Comparison of ENCODE assay signal across 17 mouse cellular contexts in genomic region chr11:118003176-118003575, GRCm38 (mm10). TPM values are rescaled to one million over a fixed set of nuclear protein-coding genes. Genes with fewer than 3 reads are reported as not detected.
DNase-seq lines count a peak whose midpoint lies in the region; ATAC-seq lines count a peak whose summit lies in the region.
"Had no signal": no experiment of that assay in that cellular context is flagged by ENCODE, and none has a peak within 500 bp of the region (broad histone marks: within the 10 kb centered on the region; RNA-seq: fewer than 3 reads in every experiment).

No protein-coding gene starts in this region.

- no peak overlapping the region for H3K4me2 ChIP-seq in embryonic facial prominence, embryonic 13.5 days
- no peak overlapping the region for H3K4me2 ChIP-seq in kidney, embryonic 16.5 days (replicated peaks; ENCODE audit: low read depth, low read length)
- H3K4me2 ChIP-seq: hindbrain, embryonic 15.5 days; lung, embryonic 14.5 days had no signal

- no peak for DNase-seq in embryonic facial prominence, embryonic 10.5 days (ENCODE audit: low spot score)
- DNase-seq in kidney, adult 8-10 months, result no peak
- DNase-seq in 3134 (ENCODE audit: extremely low read depth, insufficient read length, low spot score), result peak; percentile 81
- peak; percentile 57 for DNase-seq in adrenal gland, postnatal 25 days
- DNase-seq in thymus, postnatal 0 days (ENCODE audit: low spot score), result no peak
- no peak for DNase-seq in gastrocnemius, adult 18-20 months (ENCODE audit: low spot score)
- DNase-seq: cerebellum, adult 11-12 months; cerebellum, postnatal 36 days; heart, adult 11 months; liver; thymus, postnatal 36 days had no signal

- H3K9me3 ChIP-seq in embryonic facial prominence, embryonic 13.5 days, result no peaks in the 10 kb centered on the region
- no peaks in the 10 kb centered on the region for H3K9me3 ChIP-seq in embryonic facial prominence, embryonic 10.5 days
- no peaks in the 10 kb centered on the region for H3K9me3 ChIP-seq in kidney, embryonic 16.5 days (ENCODE audit: low read length)
- H3K9me3 ChIP-seq: hindbrain, embryonic 15.5 days had no signal

- H3K4me1 ChIP-seq in embryonic facial prominence, embryonic 13.5 days, result peaks cover 16% of the 10 kb centered on the region
- peaks cover 28% of the 10 kb centered on the region for H3K4me1 ChIP-seq in embryonic facial prominence, embryonic 10.5 days
- H3K4me1 ChIP-seq in kidney, embryonic 16.5 days (ENCODE audit: insufficient read depth, low read length), result peaks cover 39% of the 10 kb centered on the region

- no peak for ATAC-seq in embryonic facial prominence, embryonic 13.5 days (ENCODE audit: insufficient number of reproducible peaks, insufficient read depth, low FRiP score, low TSS enrichment, low read depth)
- ATAC-seq in kidney, embryonic 16.5 days (ENCODE audit: low FRiP score, low TSS enrichment), result no peak
- ATAC-seq: intestine, postnatal 0 days had no signal

- no peak overlapping the region for H3K9ac ChIP-seq in embryonic facial prominence, embryonic 13.5 days
- no peak overlapping the region; the same call in 1 of the 2 replicates for H3K9ac ChIP-seq in kidney, embryonic 16.5 days (replicated peaks; ENCODE audit: low read length)
- H3K9ac ChIP-seq: hindbrain, embryonic 15.5 days; lung, embryonic 14.5 days had no signal

- peaks cover 82% of the 10 kb centered on the region for H3K36me3 ChIP-seq in embryonic facial prominence, embryonic 13.5 days
- H3K36me3 ChIP-seq in embryonic facial prominence, embryonic 10.5 days (replicated peaks), result peaks cover 93% of the 10 kb centered on the region
- H3K36me3 ChIP-seq in kidney, embryonic 16.5 days (ENCODE audit: insufficient read depth, low read length), result peaks cover 52% of the 10 kb centered on the region

- H3K27ac ChIP-seq in embryonic facial prominence, embryonic 13.5 days, result 0 out of 2 replicates have a peak overlapping the region, but pooled peaks have one; percentile 14
- no peak overlapping the region for H3K27ac ChIP-seq in embryonic facial prominence, embryonic 10.5 days (replicated peaks)
- peak overlapping the region; percentile 78 for H3K27ac ChIP-seq in kidney, embryonic 16.5 days (ENCODE audit: low read length)
- H3K27ac ChIP-seq: hindbrain, embryonic 15.5 days; layer of hippocampus, adult 2 months had no signal

- no peak overlapping the region for H3K4me3 ChIP-seq in embryonic facial prominence, embryonic 13.5 days
- H3K4me3 ChIP-seq in embryonic facial prominence, embryonic 10.5 days, result no peak overlapping the region
- no peak overlapping the region for H3K4me3 ChIP-seq in kidney, embryonic 16.5 days (ENCODE audit: low read length)
- H3K4me3 ChIP-seq: hindbrain, embryonic 15.5 days; layer of hippocampus, adult 2 months had no signal

- 93% methylated on average over 14 of the region's 14 CpGs for WGBS in embryonic facial prominence, embryonic 13.5 days
- WGBS in embryonic facial prominence, embryonic 10.5 days, result 95% methylated on average over 14 of the region's 14 CpGs
- WGBS in kidney, embryonic 16.5 days, result 84% methylated on average over 14 of the region's 14 CpGs

- H3K27me3 ChIP-seq in embryonic facial prominence, embryonic 13.5 days, result no peaks in the 10 kb centered on the region
- H3K27me3 ChIP-seq in embryonic facial prominence, embryonic 10.5 days (replicated peaks; ENCODE audit: low read depth, poor library complexity, severe bottlenecking), result no peaks in the 10 kb centered on the region
- H3K27me3 ChIP-seq in kidney, embryonic 16.5 days (ENCODE audit: insufficient read depth, low read length), result no peaks in the 10 kb centered on the region
- H3K27me3 ChIP-seq: hindbrain, embryonic 15.5 days had no signal

RNA-seq across cellular contexts. Expression of gene Pgs1, which starts 17.1 kb away (rescaled TPM):
- 37.4 and 39.5 TPM in 2 replicates for polyA plus RNA-seq in embryonic facial prominence, embryonic 13.5 days (2015; fragmentation: Nextera tagmentation; extraction: Ambion mirVana)
- 43.5 and 44.6 TPM in 2 replicates for polyA plus RNA-seq in embryonic facial prominence, embryonic 10.5 days (2016; fragmentation: Nextera tagmentation; extraction: Ambion mirVana)
- polyA plus RNA-seq in kidney, embryonic 16.5 days (2015; fragmentation: Nextera tagmentation; extraction: Ambion mirVana), result 37.5 and 41.8 TPM in 2 replicates
- 58.9 and 60.0 TPM in 2 replicates for total RNA-seq in adrenal gland, postnatal 25 days (2021)
- 54.8 and 55.6 TPM in 2 replicates for polyA plus RNA-seq in thymus, postnatal 0 days (2015; fragmentation: Nextera tagmentation; extraction: Ambion mirVana)
- total RNA-seq in gastrocnemius, adult 18-20 months (2021), result 10 to 100 TPM; 17.6 to 18.5 TPM

RNA-seq across cellular contexts. Expression of gene Socs3, which starts 33.3 kb away (rescaled TPM):
- polyA plus RNA-seq in embryonic facial prominence, embryonic 13.5 days (2015; fragmentation: Nextera tagmentation; extraction: Ambion mirVana), result 12.7 and 15.0 TPM in 2 replicates
- polyA plus RNA-seq in embryonic facial prominence, embryonic 10.5 days (2016; fragmentation: Nextera tagmentation; extraction: Ambion mirVana), result 13.6 and 16.7 TPM in 2 replicates
- polyA plus RNA-seq in kidney, embryonic 16.5 days (2015; fragmentation: Nextera tagmentation; extraction: Ambion mirVana), result 14.6 and 15.9 TPM in 2 replicates
- 8.8 and 9.0 TPM in 2 replicates for total RNA-seq in adrenal gland, postnatal 25 days (2021)
- polyA plus RNA-seq in thymus, postnatal 0 days (2015; fragmentation: Nextera tagmentation; extraction: Ambion mirVana), result 25.8 and 26.7 TPM in 2 replicates
- 1 to 10 TPM; 3.1 to 6.6 TPM for total RNA-seq in gastrocnemius, adult 18-20 months (2021)

Comparison
In these comparisons a context has a peak if more than half of its experiments do, and no peak if none do; other contexts are left out.
1. DNase-seq: peak in 3134 (single experiment) and adrenal gland, postnatal 25 days (single experiment); none in embryonic facial prominence, embryonic 10.5 days (single experiment), kidney, adult 8-10 months (0 of 2), thymus, postnatal 0 days (single experiment) and gastrocnemius, adult 18-20 months (single experiment).